Mouse (Mus musculus): ENCODE results near the gene Sult1a1.

Sult1a1 gene

DNA sequence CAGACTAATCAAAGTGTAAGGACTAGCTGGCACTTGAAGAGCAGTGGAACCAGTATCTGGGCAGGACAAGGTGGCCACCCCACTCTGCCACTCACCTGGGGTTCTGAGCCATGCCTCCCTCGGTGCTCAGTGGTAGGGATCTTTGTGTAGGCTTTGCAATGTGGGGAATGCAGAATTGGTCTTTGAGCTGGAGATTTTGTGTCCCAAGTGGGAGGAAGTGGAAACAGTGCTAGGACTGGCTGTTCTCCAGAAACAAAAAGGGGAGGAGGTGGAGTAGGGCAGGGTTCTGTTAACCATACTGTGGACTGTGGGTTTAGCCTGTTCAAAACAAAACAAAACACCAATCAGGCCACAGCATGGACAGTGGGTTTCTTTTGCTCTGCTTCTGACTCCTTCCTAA is at the start of gene Sult1a1:
Gene Sult1a1 (minus strand): TSS at position 226 of the 400 bp plus-strand sequence.
- no peak for DNase-seq (ENCODE audit: low read depth, low spot score)

DNA sequence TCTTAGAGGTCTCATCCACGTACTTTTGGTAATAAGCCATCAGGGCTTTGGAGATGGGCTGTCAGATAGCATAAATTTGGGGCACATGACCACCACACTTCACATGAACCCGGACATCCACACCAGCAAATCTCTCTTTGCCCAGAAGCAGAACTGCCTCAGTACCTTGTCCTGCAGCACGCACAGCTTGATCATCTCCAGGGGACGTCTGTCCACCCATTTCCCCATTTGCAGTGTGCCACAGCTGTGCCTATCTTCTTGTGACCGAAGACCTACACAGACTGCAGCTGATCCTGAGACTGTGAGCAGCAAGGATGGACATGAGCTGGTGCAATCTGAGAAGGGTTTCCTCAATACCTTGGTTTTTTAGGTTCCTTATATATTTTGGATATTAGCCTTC is 49.4 kb upstream of the Sult1a1 start:
- DNase-seq (ENCODE audit: low read depth, low spot score), result no peak

DNA sequence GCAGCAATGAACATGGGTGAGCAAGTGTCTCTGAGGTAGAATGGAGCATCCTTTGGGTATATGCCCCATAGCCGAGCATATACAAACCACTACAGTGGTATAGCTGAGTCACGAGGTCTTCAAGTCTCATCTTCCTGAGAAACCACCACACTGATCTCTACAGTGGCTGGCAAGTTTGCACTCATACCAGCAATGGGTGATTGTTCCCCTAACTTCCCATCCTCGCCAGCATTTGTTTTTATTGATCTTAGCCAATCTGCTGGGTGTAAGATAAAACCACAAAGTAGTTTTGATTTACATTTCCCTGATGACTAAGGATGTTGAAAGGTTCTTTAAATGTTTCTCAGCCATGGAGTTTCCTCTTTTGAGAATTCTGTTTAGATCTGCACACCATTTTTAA is 48.8 kb upstream of the Sult1a1 start:
- DNase-seq (ENCODE audit: low read depth, low spot score), result no peak

- no peak for DNase-seq (ENCODE audit: low read depth, low spot score)
Measured at GRCm38 (mm10) chr7:126721635-126722034, 45.4 kb upstream of the Sult1a1 start.

DNA sequence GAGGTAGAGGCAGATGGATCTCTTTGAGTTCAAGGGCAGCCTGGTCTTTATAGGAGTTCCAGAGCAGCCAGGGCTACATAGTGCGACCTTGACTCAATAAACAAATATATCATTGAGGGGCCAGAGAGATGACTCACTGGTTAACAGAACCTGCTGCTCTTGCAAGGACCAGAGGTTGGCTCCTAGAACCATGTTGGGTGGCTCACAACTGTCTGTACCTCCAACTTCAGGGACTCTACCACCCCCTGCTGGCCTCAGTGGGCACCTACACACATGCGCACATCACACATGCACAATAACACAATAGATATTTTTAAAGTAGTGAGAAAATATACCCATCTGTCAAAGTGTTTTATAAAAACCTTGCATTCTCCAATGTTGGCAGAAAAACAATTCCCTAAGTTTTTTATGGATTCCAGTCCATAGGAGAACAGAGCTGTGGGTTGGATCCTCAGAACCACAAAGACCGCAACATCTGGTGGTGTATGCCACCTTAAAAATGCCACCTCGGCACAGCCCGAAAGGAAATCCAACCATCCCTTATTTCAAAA is 42.6 kb upstream of the Sult1a1 start:
- DNase-seq (ENCODE audit: low read depth, low spot score), result peak; percentile 11

DNA sequence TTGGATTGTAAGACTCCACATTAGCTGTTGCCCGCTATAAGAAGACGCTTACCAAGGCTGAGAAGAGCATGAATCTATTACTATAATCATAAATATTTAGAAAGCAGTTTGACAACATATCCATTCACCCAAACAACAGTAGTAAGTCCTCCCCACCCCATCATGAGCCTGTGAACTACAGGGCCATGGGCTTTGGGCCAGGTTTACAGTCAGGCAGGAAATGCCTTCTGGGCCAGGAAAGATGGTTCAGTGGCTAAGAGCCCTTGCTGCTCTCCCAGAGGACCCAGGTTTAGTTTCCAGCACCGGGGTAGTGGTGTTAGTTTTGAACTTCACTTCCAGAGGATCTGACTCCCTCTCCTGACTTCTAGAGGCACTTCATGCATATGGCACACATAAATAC is 41.3 kb upstream of the Sult1a1 start:
- no peak for DNase-seq (ENCODE audit: low read depth, low spot score)

DNA sequence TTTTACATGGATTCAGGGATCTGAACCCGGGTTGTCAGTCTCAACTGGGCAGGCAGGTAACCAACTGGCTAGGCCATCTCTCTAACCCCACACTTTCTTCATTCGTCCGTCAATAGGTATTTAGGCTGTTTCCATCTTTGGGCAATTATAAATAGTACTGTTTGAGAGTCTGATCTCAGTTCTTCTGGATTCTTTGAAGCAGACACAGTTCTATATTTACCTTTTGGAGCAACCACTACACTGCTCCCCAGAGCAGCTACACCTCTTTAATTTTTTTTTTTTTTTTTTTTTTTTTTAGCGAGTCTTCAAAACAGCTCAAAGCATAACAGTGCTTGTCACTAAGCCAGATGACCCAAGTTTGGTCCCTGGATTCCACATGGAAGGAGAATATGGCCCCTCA is 39.4 kb upstream of the Sult1a1 start:
- DNase-seq (ENCODE audit: low read depth, low spot score), result no peak

DNA sequence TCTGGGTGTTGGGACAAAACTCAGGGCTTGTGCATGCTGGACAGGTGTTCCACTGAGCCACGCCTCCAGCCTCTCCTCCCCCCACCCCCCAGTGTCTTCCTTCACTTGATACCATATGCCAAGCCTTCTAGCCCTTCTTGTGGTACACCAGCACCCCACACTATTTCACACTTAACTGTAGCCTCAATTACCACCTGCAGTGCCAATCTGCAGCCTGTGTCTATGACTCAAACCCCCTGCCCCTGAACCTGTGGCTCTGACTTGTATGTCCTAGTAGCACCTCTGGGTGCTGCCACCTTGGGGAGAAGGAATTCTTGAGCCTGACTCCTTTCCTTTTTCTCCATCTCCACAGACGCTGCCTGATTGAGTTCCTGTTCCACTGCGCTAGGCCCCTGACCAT is 35.7 kb upstream of the Sult1a1 start:
- DNase-seq (ENCODE audit: low read depth, low spot score), result no peak

GRCm38 (mm10) chr7:126710266-126710665 is 34.0 kb upstream of the Sult1a1 start:
- DNase-seq (ENCODE audit: low read depth, low spot score), result no peak

DNA sequence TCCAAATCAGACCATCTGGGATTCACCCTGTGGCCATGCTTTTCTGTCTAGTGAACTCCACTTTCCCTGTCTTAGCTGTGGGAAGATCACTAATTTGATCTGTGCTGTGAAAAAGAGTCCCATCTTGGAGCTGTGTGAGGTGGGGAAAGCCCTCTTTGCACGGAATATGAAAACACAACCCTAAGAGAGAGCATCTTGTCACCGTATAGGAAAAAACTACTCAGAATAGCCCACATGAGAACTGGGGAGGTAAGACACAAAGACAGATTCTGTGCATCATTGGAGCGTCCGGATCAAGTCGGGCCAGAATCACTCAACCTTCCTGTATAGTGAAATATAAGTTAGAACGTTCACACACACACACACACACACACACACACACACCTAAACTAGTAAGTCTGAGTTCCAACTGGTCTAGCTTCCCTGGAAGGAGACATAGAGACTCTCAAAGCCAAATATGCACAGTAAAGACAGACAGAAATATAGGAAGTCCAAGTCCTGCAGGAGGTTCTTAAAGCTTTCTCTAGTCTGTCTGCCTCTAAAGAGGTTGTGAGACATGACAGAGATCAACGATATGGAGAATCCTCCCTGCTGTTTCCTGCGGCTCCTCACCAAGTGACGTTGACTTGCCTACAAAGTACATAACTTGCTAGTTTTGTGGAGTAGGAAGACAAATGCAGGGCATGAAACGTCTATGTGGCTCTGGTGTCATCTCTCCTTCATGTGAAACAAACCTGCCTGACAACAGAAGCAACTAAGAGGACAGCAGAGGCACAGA is 32.1 kb upstream of the Sult1a1 start:
- DNase-seq (ENCODE audit: low read depth, low spot score), result no peak

- DNase-seq (ENCODE audit: low read depth, low spot score), result no peak
Measured at GRCm38 (mm10) chr7:126707442-126708174, 31.4 kb upstream of the Sult1a1 start, which contains the start of gene Coro1a. TSS of gene Coro1a (minus strand) at chr7:126707787.

DNA sequence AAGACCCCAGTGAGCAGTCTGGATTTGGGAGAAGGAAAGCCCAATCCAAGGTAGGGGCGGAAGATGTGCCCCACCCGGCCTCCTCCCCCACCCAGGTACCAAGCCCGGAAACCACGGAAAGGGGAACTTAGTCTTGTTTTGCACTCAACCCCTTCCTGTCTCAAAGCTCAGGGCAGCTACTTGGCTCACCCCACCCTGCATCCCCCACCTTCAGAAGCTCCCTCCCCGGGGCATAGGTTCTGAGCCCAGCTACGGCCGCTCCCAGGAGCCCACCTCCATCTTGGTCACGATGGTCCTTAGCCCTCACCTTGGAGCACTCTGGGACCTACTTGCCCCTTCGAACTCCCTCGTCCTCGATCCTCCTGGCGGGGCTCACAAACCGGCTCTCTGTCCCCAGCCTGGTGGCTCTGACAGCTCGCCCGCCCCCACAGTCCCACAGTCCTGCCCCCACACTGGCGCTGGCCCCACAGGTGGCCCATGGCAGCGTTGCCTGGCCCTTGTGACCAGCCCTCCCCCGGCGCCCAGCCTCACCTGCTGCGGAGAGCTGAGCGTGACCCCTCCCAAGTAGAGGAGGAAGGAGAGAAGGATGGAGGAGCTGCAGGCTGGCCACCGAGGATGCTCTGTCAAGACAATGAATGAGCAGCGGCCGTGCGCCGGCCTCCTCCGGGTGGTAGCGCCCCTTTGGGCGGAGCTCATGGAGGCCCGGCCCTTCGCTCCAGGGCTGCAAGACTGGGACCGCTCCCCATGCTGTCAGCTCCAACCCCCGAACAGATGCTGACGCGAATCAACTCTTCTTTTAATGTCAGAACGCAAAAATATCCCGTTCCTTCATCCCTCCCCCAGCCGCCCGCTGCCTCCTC is 28.1 kb upstream of the Sult1a1 start:
- peak; percentile 13 for DNase-seq (ENCODE audit: low read depth, low spot score)

DNA sequence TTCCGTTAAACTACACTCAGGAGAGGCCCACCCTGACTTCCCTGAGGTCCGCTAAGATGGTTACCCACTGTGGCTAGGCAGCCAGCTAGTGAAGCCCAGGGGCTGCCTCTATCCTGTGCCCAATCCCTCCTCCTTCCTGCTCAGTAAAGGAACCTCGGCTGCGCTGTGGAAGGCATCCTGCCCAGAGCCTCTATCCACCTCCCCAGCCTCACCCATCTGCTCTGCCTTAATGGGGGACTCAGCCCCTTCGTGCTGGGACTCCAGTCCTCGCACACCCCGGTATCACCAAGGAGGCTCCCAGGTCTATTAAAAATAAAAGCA is 27.5 kb upstream of the Sult1a1 start:
- DNase-seq (ENCODE audit: low read depth, low spot score), result no peak

DNA sequence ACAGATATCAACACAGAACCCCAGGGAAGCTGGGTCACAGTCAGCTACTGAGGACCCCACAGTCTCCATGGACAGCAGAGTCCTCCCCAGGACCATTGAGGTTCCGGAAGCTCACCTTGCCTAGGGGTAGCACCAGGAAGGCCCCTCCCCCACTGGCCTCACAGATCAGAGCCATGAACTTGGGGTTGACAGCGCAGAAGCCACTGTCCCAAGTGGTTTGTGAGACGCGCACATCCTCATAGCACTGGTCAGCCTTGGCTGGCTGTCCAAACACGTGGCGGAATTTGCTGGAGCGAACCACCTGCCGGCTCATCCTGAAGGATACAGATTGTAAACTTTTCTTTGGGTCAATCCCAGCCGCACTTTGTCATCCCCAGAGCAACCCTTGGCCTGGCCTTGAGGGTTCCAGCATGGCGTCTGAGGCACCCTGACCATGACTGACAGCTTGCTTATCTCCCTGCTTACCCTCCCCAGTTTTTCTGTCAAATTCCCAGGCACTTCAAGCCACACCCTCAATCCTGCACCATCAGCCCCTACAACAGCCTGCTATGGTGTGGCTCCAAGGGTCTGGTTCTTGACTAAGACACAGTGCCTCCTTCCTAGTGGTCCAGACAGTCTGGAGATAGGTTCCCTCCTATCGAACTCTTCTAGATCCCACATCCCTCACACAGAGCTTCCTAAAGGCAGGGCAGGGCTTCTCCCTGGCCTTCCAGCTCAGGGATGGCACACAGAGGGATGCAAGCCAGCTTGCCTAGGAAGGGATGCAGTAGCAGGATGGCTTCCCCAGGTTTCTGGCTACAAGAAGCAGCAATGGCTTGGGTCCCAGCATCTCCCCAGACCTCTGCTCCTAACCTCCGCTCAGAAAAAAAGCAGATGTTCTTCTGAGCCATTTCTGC is 26.9 kb upstream of the Sult1a1 start:
- DNase-seq (ENCODE audit: low read depth, low spot score), result no peak

DNA sequence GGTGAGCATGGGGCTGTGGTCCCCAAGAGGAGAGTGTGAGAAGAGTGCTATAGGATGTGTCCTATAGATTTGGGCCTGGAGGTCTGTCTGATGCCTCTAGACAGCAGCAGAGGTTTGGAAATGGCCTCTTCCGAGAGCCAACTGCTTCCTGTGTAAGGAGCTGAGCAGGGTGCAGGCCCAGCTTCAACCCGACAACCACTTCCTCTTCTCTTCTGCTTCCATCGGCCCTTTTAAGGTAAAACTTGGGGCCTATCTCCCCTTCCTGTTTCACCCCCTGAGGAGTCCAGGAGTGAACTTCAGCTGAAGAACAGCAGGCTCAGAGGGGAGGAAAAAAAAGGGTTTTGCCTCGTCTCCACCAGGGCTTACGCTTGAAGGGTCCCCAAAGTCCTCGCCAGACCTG is 26.1 kb upstream of the Sult1a1 start:
- no peak for DNase-seq (ENCODE audit: low read depth, low spot score)

- no peak for DNase-seq (ENCODE audit: low read depth, low spot score)
Measured at GRCm38 (mm10) chr7:126701559-126702357, 25.5 kb upstream of the Sult1a1 start.

- DNase-seq (ENCODE audit: low read depth, low spot score), result peak; percentile 78
Measured at GRCm38 (mm10) chr7:126701070-126701469, 24.8 kb upstream of the Sult1a1 start.

DNA sequence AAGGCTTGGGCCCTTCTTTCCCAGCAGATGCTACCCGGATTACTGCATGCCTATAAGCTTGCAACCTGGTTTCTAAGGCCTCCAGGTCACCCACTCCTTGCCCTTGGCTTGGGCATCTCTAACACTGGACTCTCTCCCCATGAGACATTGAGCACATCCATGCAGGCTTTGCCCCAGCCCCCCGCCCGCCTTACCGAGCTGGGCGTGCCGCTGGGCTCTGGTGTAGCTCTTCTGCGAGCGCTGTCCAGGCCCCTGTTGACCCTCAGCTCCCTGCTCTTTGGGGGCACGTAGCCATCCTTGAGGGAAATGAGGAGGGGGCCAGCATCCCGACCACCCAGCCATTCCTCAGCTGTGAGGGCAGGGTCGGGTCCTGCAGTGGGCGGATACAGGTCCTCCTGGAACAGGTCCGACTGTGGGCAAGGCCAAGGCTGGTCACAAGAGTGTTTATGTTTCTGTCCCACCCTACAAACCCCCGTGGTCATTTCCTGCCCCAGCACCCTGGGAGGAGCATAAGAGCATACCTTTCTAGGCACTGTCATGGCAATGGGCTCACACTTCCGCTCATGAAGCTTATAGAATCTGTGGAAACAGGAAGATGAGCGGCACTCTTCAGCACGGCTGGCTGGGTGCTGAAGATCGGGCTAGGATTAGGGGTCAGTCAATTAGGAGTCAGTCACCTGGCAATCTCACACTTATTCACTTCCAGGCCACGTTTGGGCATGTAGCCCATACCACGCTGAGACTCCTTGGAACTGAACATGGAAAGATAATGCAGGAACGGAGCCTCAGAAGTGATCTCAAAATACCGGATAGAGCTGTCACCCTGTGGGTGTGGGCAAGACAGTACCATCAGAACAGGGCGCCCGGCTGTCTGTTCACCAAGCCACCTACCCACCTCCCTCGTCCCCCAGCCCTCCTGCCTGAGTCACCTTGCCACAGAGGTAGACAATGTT is 24.1 kb upstream of the Sult1a1 start:
- DNase-seq (ENCODE audit: low read depth, low spot score), result no peak

DNA sequence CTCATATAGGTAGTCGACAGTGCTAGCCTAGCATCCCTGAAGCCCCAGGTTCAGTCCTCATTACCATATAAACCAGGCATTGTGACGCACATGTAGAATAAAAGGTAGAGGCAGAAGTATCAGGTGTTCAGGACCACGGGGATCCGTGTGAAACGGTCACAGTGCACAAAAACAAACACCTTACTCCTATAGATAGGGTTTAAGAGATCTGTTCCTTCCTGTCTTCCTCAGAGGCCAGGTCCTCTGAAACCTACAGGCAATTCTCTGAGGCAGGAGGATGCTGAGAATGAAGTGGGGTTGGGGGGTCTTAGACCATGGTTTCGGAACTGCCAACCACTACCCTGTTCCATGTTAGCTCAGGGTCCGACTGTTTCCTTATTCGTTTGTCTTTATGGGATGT is 21.6 kb upstream of the Sult1a1 start:
- no peak for DNase-seq (ENCODE audit: low read depth, low spot score)

Measured in 3T3-L1 (cell line).